Mouse (Mus musculus) mesoderm, embryonic 11.5 days (tissue): ENCODE measurements around the gene Vmn1r210.
"Not testable (repeated sequence)": the region's sequence is repeated elsewhere in the genome, so short reads cannot be mapped to it uniquely, and the experiment has no call there.

Experiments used
- DNase-seq: peaks from one replicate; pipeline ENCODE4 v3.0.0-alpha.2; 2012; ENCODE audit warnings: low read depth, low spot score

Vmn1r210 gene

DNA sequence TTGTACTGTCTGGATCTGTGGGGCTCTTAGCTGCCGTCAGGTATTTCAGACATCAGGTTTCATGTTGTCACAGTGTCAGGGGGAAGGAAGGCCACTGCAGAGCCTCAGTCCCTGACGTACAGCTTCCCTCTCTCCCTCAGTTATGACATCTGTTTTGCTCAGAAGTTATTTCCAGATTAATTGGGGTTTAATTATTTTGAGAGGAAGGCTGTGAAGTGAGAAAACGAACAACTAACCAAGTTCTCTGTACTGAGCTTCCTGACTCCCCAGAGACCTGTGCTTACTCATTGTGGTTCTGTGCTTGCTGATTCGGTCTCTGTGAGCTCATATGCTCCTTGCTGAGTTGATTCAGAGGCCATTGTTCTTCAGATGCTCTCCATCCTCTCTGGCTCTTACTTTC is at the start of gene Vmn1r210:
Gene Vmn1r210, minus strand, starts transcription at position 101 of the 400 bp plus-strand sequence.
- DNase-seq, result no peak

- DNase-seq, result no peak
These were observed 48.1 kb upstream of the Vmn1r210 start for GRCm38 (mm10) chr13:22879257-22879656.

DNA sequence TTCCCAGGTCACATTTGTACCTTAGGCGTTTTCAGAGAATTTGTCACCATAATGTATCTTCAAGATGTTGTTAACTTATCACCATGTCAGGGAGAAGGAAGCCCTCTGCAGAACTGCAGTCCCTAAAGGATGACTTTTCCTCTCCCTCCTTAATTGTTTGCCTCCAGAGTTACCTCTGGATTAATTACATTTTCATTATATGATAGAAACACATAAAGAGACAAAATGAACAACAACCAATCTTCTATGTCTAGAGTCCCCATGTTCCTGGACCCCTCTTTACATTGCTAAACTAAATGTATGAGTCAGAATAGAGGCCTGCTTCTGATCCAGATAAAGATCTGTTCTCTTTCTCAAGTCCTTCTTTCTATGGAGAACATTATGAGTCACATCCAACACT is 26.3 kb upstream of the Vmn1r210 start, which contains the start of gene Vmn1r211:
Gene Vmn1r211, minus strand, starts transcription at position 101 of the 400 bp plus-strand sequence.
- no peak for DNase-seq

DNA sequence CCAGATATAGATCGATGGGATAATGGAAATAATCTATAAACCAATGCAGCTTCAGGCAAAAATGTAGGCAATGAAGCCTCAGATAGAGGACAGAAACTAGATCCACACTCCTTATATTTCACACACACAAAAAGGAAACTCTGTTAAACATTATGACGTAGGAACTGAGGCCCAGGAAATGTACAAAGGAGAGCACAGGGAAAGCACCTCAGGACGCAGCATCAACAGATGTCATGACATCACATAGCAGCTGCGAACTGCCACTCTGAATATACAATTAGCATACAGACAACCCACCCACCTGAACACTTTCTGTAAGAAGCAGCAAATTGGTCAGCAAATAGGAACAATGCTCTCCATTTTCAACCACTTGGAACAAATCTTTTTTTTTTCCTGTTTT is 23.6 kb upstream of the Vmn1r210 start:
- DNase-seq, result no peak

GRCm38 (mm10) chr13:22846798-22847197 is 15.7 kb upstream of the Vmn1r210 start:
- DNase-seq, result no peak

DNA sequence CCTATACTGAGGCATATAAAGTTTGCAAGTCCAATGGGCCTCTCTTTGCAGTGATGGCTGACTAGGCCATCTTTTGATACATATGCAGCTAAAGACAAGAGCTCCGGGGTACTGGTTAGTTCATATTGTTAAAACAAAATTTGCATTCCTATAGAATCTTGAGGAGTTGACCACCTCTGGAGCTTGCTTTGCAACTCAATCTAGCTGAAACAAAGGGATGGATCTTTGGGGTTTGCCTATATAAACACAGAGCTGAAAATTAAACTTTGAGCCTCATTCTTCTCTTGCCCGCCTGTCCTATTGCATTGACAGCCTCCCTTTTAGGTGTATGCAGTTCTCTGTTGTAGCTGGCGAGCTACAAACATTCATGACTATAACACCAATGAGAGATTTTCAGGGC is 13.2 kb upstream of the Vmn1r210 start:
- not testable (repeated sequence) for DNase-seq

DNA sequence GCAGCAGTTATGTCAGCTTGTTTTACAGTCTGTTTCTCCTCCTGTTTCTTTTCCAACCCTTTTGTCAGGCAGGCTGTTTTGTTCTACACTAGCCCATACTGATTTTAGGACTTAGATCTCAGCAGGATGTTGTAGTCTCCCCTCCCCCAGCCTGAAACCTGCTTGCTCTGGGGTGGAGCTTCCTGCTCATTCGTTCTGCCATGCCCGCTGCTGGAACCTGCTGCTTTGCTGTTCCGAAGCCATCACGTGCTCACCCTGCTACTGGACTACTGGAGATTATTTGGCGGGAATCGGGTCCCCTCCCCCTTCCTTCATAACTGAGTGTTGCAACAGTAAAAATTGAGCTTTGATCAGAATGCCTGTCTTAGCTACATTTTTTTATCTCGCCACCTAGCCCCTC is 1.8 kb downstream of the Vmn1r210 start:
- DNase-seq, result not testable (repeated sequence)

DNA sequence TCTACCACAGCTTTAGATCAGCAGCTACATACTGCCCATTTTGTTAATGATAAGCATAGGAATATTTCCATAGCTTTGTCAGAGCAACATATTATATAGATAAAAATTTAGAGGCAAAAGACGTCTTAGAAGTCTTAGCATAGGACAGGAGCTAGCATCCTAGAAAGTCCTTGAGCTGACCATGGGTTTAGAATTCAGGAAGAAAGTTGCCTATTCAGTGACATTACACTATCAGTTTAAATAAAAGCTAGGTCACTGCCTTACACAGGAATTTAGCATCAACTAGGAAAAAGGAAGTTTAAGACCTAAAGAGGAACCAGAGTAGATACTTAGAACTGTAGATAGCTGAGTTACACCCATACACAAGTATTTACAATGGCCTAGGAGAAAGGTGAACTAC is 9.5 kb downstream of the Vmn1r210 start:
- DNase-seq, result not testable (repeated sequence)

- DNase-seq, result not testable (repeated sequence)
These were observed 21.6 kb downstream of the Vmn1r210 start, which contains the start of gene Vmn1r209 for GRCm38 (mm10) chr13:22809582-22809981. Vmn1r209 (minus strand) TSS chr13:22809682.

DNA sequence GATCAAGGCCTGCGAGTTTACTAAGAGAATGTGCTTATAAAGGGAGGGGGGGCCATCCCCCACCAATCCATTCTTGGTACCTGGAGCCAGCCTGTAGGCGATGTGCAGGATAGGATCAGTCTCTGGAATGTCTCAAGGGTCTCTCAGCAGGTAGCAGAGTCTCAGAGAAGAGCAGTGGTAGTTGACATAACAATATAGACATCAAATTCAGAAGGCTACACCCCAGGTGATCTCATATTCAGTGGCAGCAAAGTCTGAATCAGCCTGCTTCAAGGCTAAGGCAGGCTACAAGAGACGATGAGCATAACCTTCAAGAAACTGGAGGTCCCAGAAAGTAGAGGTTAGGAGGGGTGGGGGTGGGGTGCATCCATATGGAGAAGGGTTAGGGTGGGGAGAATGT is 43.1 kb downstream of the Vmn1r210 start:
- not testable (repeated sequence) for DNase-seq

DNA sequence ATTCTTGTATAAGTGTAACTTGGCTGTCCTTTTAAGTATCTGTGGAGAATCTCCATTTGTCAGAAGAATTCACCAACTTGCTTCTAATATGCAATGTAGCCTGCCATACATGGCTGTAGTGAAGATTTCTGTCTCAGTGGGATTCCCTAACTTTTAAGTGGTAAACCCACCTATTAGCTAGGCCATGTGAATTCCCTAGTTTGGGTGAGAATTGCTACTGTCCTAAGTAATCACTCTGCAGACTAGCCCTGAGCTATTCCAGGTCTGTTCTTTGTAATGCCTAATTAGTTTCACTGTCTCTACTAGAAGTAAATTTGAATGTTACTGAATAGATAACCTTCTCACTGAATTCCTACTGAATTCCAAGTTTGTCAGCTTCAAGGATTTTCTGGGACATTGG is 47.0 kb downstream of the Vmn1r210 start:
- DNase-seq, result not testable (repeated sequence)

DNA sequence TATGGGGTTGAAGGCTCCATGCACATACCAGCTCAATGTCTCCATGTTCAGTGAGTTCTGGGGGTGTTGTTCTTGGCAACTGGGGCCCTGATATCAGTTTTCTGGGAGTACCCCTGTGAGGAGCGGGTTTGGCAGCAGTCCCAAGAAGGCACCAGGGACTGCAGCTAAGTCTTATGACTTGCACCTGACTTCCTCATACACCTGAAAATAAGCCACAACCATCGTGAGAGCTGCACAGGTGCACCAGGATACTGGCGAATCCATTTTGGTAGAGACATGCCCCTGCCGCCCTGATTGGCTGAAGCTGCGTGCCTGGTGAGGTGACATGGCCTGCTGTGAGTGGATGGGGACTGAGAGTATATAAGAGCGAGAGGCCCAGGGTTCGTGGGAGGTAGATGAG is 53.8 kb downstream of the Vmn1r210 start, which contains the start of gene Vmn1r208:
Gene Vmn1r208, minus strand, starts transcription at position 101 of the 400 bp plus-strand sequence.
- DNase-seq, result not testable (repeated sequence)
